Mouse (Mus musculus) midbrain, embryonic 13.5 days (tissue): ENCODE results near the gene Slc35e1. TPM values are rescaled to one million over a fixed set of nuclear protein-coding genes. Genes with fewer than 3 reads are reported as not detected.

ENCODE experiments used
- ATAC-seq: fragments of 200-750 bp; cut with Nextera tagmentation; 2 replicates; pipeline ENCODE4 v1.8.0; 2017; ENCODE audit warnings: mild to moderate bottlenecking, moderate TSS enrichment, moderate library complexity
- H3K27ac ChIP-seq: fragments of 300-500 bp; sonication (generic); 2 replicates; pipeline ENCODE4 v1.5.1; 2015; ENCODE audit warnings: inconsistent platforms, mild to moderate bottlenecking, moderate library complexity
- H3K27me3 ChIP-seq: fragments of 300-500 bp; sonication (generic); 2 replicates; pipeline ENCODE4 v1.6.1; 2015; ENCODE audit warnings: mild to moderate bottlenecking, inconsistent platforms
- H3K36me3 ChIP-seq: fragments of 300-500 bp; sonication (generic); 2 replicates; pipeline ENCODE4 v1.6.1; 2015; ENCODE audit warnings: mild to moderate bottlenecking, inconsistent platforms
- H3K4me1 ChIP-seq: fragments of 300-500 bp; sonication (generic); replicated peaks from 2 replicates; pipeline ENCODE4 v1.6.1; 2015; ENCODE audit warnings: inconsistent platforms
- H3K4me2 ChIP-seq: fragments of 300-500 bp; sonication (generic); replicated peaks from 2 replicates; pipeline ENCODE4 v1.6.1; 2015; ENCODE audit warnings: moderate library complexity, mild to moderate bottlenecking, inconsistent platforms
- H3K4me3 ChIP-seq: fragments of 300-500 bp; sonication (generic); replicated peaks from 2 replicates; pipeline ENCODE4 v1.5.1; 2015; ENCODE audit warnings: mild to moderate bottlenecking, inconsistent platforms
- H3K9ac ChIP-seq: fragments of 300-500 bp; sonication (generic); replicated peaks from 2 replicates; pipeline ENCODE4 v1.6.1; 2015; ENCODE audit warnings: mild to moderate bottlenecking, inconsistent platforms
- H3K9me3 ChIP-seq: fragments of 300-500 bp; sonication (generic); 2 replicates; pipeline ENCODE4 v1.6.1; 2016; ENCODE audit warnings: mild to moderate bottlenecking, inconsistent platforms
- WGBS: fragments of 180-500 bp; shearing (Covaris S2); methylation state at CpG from one replicate; pipeline ENCODE4 v1.1.7; 2015; 5-methylcytosine and 5-hydroxymethylcytosine counted together
- microRNA-seq: library from miRNA; unstranded; fragments of <30 nt; microRNA quantifications from one replicate; pipeline ENCODE4, GENCODE M21; 2016
- polyA plus RNA-seq: library from polyadenylated mRNA; unstranded; fragments of >200 nt; fragmentation: Nextera tagmentation; extraction: Ambion mirVana; gene quantifications from 2 replicates; pipeline ENCODE4 v1.2.1, GENCODE M21; 2015

The Slc35e1 gene
- polyA plus RNA-seq, 1 experiment from 2014 or later, result 11.9 TPM

DNA sequence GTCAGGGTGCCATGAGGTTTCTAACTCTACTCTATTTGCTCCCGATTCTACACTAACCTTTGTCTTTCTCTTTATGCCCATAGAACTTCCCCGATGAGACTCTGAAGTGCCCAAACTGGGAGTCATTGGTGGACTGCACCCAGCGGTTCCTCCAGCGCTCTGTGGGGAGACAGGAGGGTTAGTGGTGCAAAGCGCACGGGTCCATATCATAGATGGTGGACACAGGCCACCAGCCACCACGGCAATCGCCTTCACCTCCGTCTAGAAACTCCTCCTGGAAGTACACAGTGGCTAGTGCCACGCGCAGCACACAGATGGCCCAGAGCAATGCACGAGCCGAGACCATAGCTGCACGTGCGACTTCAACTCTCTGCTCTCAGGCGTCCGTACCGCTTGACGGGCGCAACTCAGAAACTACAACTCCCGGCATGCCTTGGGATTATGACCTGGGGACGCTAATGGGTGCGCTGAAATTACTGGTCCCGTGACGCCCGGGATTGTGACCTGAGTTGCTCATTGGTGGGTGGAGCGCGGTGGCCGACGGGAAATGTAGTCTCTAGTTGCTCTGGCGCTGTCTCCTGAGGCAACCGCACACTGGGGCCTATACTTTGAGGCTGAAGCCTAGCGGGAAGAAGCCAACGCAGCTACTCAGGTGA lies 48.9 kb downstream of the Slc35e1 start, which contains the start of the genes Calr3 and 1700030K09Rik:
TSS of gene Calr3 (minus strand) at position 533 of the 656 bp plus-strand sequence.
TSS of gene 1700030K09Rik (plus strand) at position 543 of the 656 bp plus-strand sequence.
- peak within 1 kb of the TSS; percentile 78 for H3K9ac ChIP-seq
- H3K27me3 ChIP-seq, result no peaks in the 10 kb centered on the region
- no peaks in the 10 kb centered on the region for H3K9me3 ChIP-seq
- peak within 1 kb of the TSS; percentile 67 for H3K4me2 ChIP-seq
- H3K4me1 ChIP-seq, result peaks cover 28% of the 10 kb centered on the region
- H3K4me3 ChIP-seq, result peak within 1 kb of the TSS; percentile 48
- peaks cover 14% of the 10 kb centered on the region; the same call in 1 of the 2 replicates for H3K36me3 ChIP-seq
- H3K27ac ChIP-seq, result peak within 1 kb of the TSS; percentile 39; the same call in 1 of the 2 replicates
- 7% methylated on average over 34 of the region's 34 CpGs for WGBS
- peak; percentile 99 for ATAC-seq

- Histone ChIP-seq H3K9me3 (no peaks in the 10 kb centered on the region), H3K4me3 (no peak overlapping the region), H3K4me2 (no peak overlapping the region), H3K27me3 (no peaks in the 10 kb centered on the region), H3K4me1 (peaks cover 3% of the 10 kb centered on the region), H3K9ac (no peak overlapping the region), H3K27ac (no peak overlapping the region), H3K36me3 (no peaks in the 10 kb centered on the region)
- ATAC-seq, result no peak
- 72% methylated on average over 8 of the region's 8 CpGs for WGBS
Observed at GRCm38 (mm10) chr8:72438248-72439015, 54.0 kb downstream of the Slc35e1 start.

GRCm38 (mm10) chr8:72434952-72435351 lies 57.5 kb downstream of the Slc35e1 start:
- Histone ChIP-seq H3K9me3 (no peaks in the 10 kb centered on the region), H3K4me3 (no peak overlapping the region), H3K36me3 (no peaks in the 10 kb centered on the region), H3K4me2 (no peak overlapping the region), H3K4me1 (no peaks in the 10 kb centered on the region), H3K9ac (no peak overlapping the region), H3K27me3 (no peaks in the 10 kb centered on the region), H3K27ac (no peak overlapping the region)
- ATAC-seq, result no peak
- WGBS, result 61% methylated on average over 2 of the region's 2 CpGs

Small RNA genes within 50 kb of the gene (microRNA-seq; reads per million reads assigned to microRNA genes)
- not detected for gene Gm28019
- gene Mir7068, result 2.5 reads per million, percentile 7 among the genes with 10 or more reads in this experiment

Other genes starting within 250 kb of the Slc35e1 start
- 19.3 and 19.8 TPM in 2 replicates for gene Gm10282, start 187.4 kb downstream of the Slc35e1 start, polyA plus RNA-seq
- 2.7 and 4.3 TPM in 2 replicates for gene Klf2, start 173.6 kb downstream of the Slc35e1 start, polyA plus RNA-seq
- 69.2 and 72.1 TPM in 2 replicates for gene Eps15l1, start 71.2 kb downstream of the Slc35e1 start, polyA plus RNA-seq
- 0.75 and 1.7 TPM in 2 replicates for gene Calr3, start 48.7 kb downstream of the Slc35e1 start, polyA plus RNA-seq
- 17.5 and 18.8 TPM in 2 replicates for gene 1700030K09Rik, start 48.7 kb downstream of the Slc35e1 start, polyA plus RNA-seq
- gene Cherp, start 17.4 kb downstream of the Slc35e1 start, polyA plus RNA-seq, result 49.7 and 56.3 TPM in 2 replicates
- 16.6 and 17.7 TPM in 2 replicates for gene Med26, start 55.7 kb upstream of the Slc35e1 start, polyA plus RNA-seq
- gene Smim7, start 78.5 kb upstream of the Slc35e1 start, polyA plus RNA-seq, result 129 and 135 TPM in 2 replicates
- gene Tmem38a, start 79.4 kb upstream of the Slc35e1 start, polyA plus RNA-seq, result 15.5 and 16.0 TPM in 2 replicates
- gene Nwd1, start 154.1 kb upstream of the Slc35e1 start, polyA plus RNA-seq, result 0.45 and 0.70 TPM in 2 replicates
- 176 and 182 TPM in 2 replicates for gene Sin3b, start 230.7 kb upstream of the Slc35e1 start, polyA plus RNA-seq